Mouse (Mus musculus) liver, adult 2 months (tissue): ENCODE measurements at regions not wholly inside any gene's neighbourhood (a gene's known extent, or its start where the extent isn't known, plus 50 kb on each side); places are given as distances from the start of the nearest gene placed in this dataset.
A peak's percentile ranks its signal among the peaks of the same experiment; 100 is the strongest.

Source experiments
- DNase-seq: peaks from one replicate; pipeline ENCODE4 v3.0.0-alpha.2; 2011; ENCODE audit warnings: low read depth, low spot score; ENCODE audit errors: extremely low read depth
- H3K27ac ChIP-seq: fragments of 200-500 bp; replicated peaks from 2 replicates; pipeline ENCODE4 v1.5.1; 2012; ENCODE audit warnings: low read depth, mild to moderate bottlenecking, control low read depth, inconsistent platforms, low read length; ENCODE audit not compliant: insufficient read depth
- H3K27me3 ChIP-seq: fragments of 200-500 bp; 2 replicates; pipeline ENCODE4 v1.6.1; 2012; ENCODE audit warnings: mild to moderate bottlenecking, moderate library complexity, low read length, inconsistent platforms; ENCODE audit not compliant: control insufficient read depth, insufficient read depth
- H3K36me3 ChIP-seq: fragments of 200-500 bp; 2 replicates; pipeline ENCODE4 v1.6.1; 2012; ENCODE audit warnings: low read length, inconsistent platforms; ENCODE audit not compliant: control insufficient read depth, insufficient read depth
- H3K4me1 ChIP-seq: fragments of 200-500 bp; 2 replicates; pipeline ENCODE4 v1.6.1; 2011; ENCODE audit warnings: low read length; ENCODE audit not compliant: control insufficient read depth, insufficient read depth
- H3K4me3 ChIP-seq: fragments of 200-500 bp; 2 replicates; pipeline ENCODE4 v1.5.1; 2011; ENCODE audit warnings: low read depth, mild to moderate bottlenecking, control low read depth, low read length, moderate library complexity; ENCODE audit not compliant: insufficient read depth
- H3K79me2 ChIP-seq: fragments of 200-500 bp; 2 replicates; pipeline ENCODE4 v1.6.1; 2012; ENCODE audit warnings: inconsistent platforms, mild to moderate bottlenecking, low read length, moderate library complexity; ENCODE audit not compliant: control insufficient read depth, insufficient read depth
- H3K9ac ChIP-seq: fragments of 200-500 bp; 2 replicates; pipeline ENCODE4 v1.6.1; 2012; ENCODE audit warnings: low read depth, mild to moderate bottlenecking, control low read depth, inconsistent platforms, low read length
- CTCF ChIP-seq: fragments of 200-500 bp; IDR thresholded peaks from 2 replicates; pipeline ENCODE4 v1.5.1; 2011; ENCODE audit warnings: low read depth, low read length, control low read depth
- POLR2A ChIP-seq: fragments of 200-500 bp; IDR thresholded peaks from 2 replicates; pipeline ENCODE4 v1.6.1; 2011; ENCODE audit warnings: low read length, control low read depth; ENCODE audit not compliant: insufficient read depth; ENCODE audit errors: extremely low read depth
- WGBS: fragments of 180-500 bp; shearing (Covaris S2); methylation state at CpG from one replicate; pipeline ENCODE4 v1.1.7; 2018; 5-methylcytosine and 5-hydroxymethylcytosine counted together

- WGBS: 61% methylated on average over 4 of the region's 4 CpGs
- TF ChIP-seq POLR2A (no peak), CTCF (no peak)
- H3K4me3 ChIP-seq: no peak overlapping the region
- H3K36me3 ChIP-seq: no peaks in the 10 kb centered on the region
- no peak for DNase-seq
- no peaks in the 10 kb centered on the region for H3K4me1 ChIP-seq
- H3K27ac ChIP-seq: no peak overlapping the region
- H3K79me2 ChIP-seq: no peaks in the 10 kb centered on the region
- H3K27me3 ChIP-seq: no peaks in the 10 kb centered on the region
- no peak overlapping the region for H3K9ac ChIP-seq
Observed at GRCm38 (mm10) chrX:10770575-10770974, 55.8 kb downstream of the Mid1ip1 start.

GRCm38 (mm10) chrX:10775714-10776515 is 61.1 kb downstream of the Mid1ip1 start:
- no peak for DNase-seq
- TF ChIP-seq CTCF: no peak
- TF ChIP-seq POLR2A: no peak
- 74% methylated on average over 8 of the region's 8 CpGs for WGBS

GRCm38 (mm10) chrX:10776516-10776818 is 61.7 kb downstream of the Mid1ip1 start:
- Histone ChIP-seq H3K36me3 (no peaks in the 10 kb centered on the region), H3K79me2 (no peaks in the 10 kb centered on the region), H3K9ac (no peak overlapping the region), H3K4me1 (no peaks in the 10 kb centered on the region), H3K27ac (no peak overlapping the region), H3K27me3 (no peaks in the 10 kb centered on the region), H3K4me3 (no peak overlapping the region)
- WGBS: 84% methylated on average over 7 of the region's 7 CpGs
- no peak for TF ChIP-seq CTCF
- TF ChIP-seq POLR2A: no peak
- no peak for DNase-seq

More at GRCm38 (mm10) chrX:10775714-10776515, 61.1 kb downstream of the Mid1ip1 start:
- Histone ChIP-seq H3K4me1 (no peaks in the 10 kb centered on the region), H3K79me2 (no peaks in the 10 kb centered on the region), H3K27ac (no peak overlapping the region), H3K36me3 (no peaks in the 10 kb centered on the region), H3K27me3 (no peaks in the 10 kb centered on the region), H3K4me3 (no peak overlapping the region), H3K9ac (no peak overlapping the region)

- no peak overlapping the region for H3K9ac ChIP-seq
- H3K36me3 ChIP-seq: no peaks in the 10 kb centered on the region
- no peaks in the 10 kb centered on the region for H3K79me2 ChIP-seq
- H3K27ac ChIP-seq: no peak overlapping the region
- no peak for TF ChIP-seq POLR2A
- TF ChIP-seq CTCF: no peak
- peak; percentile 35 for DNase-seq
- 50% methylated on average over 2 of the region's 2 CpGs for WGBS
- no peaks in the 10 kb centered on the region for H3K27me3 ChIP-seq
- H3K4me1 ChIP-seq: no peaks in the 10 kb centered on the region
- no peak overlapping the region for H3K4me3 ChIP-seq
Observed at GRCm38 (mm10) chrX:10778014-10778413, 63.2 kb downstream of the Mid1ip1 start.

GRCm38 (mm10) chrX:10786359-10786758 is 71.5 kb downstream of the Mid1ip1 start:
- WGBS: 87% methylated on average over 3 of the region's 3 CpGs
- TF ChIP-seq POLR2A (no peak), CTCF (no peak)
- DNase-seq: no peak
- no peaks in the 10 kb centered on the region for H3K4me1 ChIP-seq
- no peak overlapping the region for H3K9ac ChIP-seq
- H3K27ac ChIP-seq: no peak overlapping the region
- H3K36me3 ChIP-seq: no peaks in the 10 kb centered on the region
- H3K27me3 ChIP-seq: no peaks in the 10 kb centered on the region
- no peak overlapping the region for H3K4me3 ChIP-seq
- H3K79me2 ChIP-seq: no peaks in the 10 kb centered on the region

- Histone ChIP-seq H3K9ac (no peak overlapping the region), H3K79me2 (no peaks in the 10 kb centered on the region), H3K36me3 (no peaks in the 10 kb centered on the region), H3K27ac (no peak overlapping the region), H3K4me1 (no peaks in the 10 kb centered on the region), H3K4me3 (no peak overlapping the region), H3K27me3 (no peaks in the 10 kb centered on the region)
- peak; percentile 21 for DNase-seq
- WGBS: 98% methylated on average over 2 of the region's 2 CpGs
- TF ChIP-seq CTCF (no peak), POLR2A (no peak)
Observed at GRCm38 (mm10) chrX:10787057-10787456, 72.2 kb downstream of the Mid1ip1 start.
